ENCODE assay signal across 9 mouse cellular contexts in genomic region chr16:18386451-18386850, GRCm38 (mm10). TPM values are rescaled to one million over a fixed set of nuclear protein-coding genes. Genes with fewer than 3 reads are reported as not detected.
A peak's percentile ranks its signal among the peaks of the same experiment; 100 is the strongest.
DNase-seq lines count a peak whose midpoint lies in the region; ATAC-seq and TF ChIP-seq lines count a peak whose summit lies in the region.
"Had no signal": no experiment of that assay in that cellular context is flagged by ENCODE, and none has a peak within 500 bp of the region (broad histone marks: within the 10 kb centered on the region; RNA-seq: fewer than 3 reads in every experiment).

No protein-coding gene starts in this region.

- H3K4me1 ChIP-seq in kidney, adult 2 months (ENCODE audit: control insufficient read depth, insufficient read depth, low read length), result peaks cover 23% of the 10 kb centered on the region
- H3K4me1 ChIP-seq in kidney, embryonic 16.5 days (ENCODE audit: insufficient read depth, low read length), result peaks cover 56% of the 10 kb centered on the region

- no peak for TF ChIP-seq POLR2A in kidney, adult 2 months (IDR thresholded peaks at IDR 0.05; ENCODE audit: low read depth, low read length)

- no peak for TF ChIP-seq CTCF in kidney, adult 2 months (conservative IDR thresholded peaks at IDR 0.05; ENCODE audit: insufficient read depth, insufficient read length, low read depth, low read length)

- H3K4me3 ChIP-seq in kidney, adult 2 months (ENCODE audit: insufficient read depth, low read depth, low read length), result no peak overlapping the region
- no peak overlapping the region for H3K4me3 ChIP-seq in kidney, embryonic 16.5 days (ENCODE audit: low read length)

- peak; percentile 63 for DNase-seq in kidney, adult 2 months
- peak; percentile 69 for DNase-seq in 3134 (ENCODE audit: extremely low read depth, insufficient read length, low spot score)
- peak; percentile 93 for DNase-seq in NIH3T3 (ENCODE audit: low read depth)
- peak; percentile 69 for DNase-seq in gastrocnemius, postnatal 10 days
- no peak for DNase-seq in frontal cortex, adult 2 months (ENCODE audit: extremely low spot score in 1 of 2, low spot score in 1 of 2)
- DNase-seq in urinary bladder, postnatal 36 days (ENCODE audit: low spot score in 2 of 2), result no peak
- DNase-seq in lung, postnatal 4 days, result no peak
- DNase-seq: heart, postnatal 4 days had no signal

- no peak for ATAC-seq in kidney, embryonic 16.5 days (ENCODE audit: low FRiP score, low TSS enrichment)

- no peaks in the 10 kb centered on the region for H3K9me3 ChIP-seq in kidney, embryonic 16.5 days (ENCODE audit: low read length)

- H3K4me2 ChIP-seq in kidney, embryonic 16.5 days (replicated peaks; ENCODE audit: low read depth, low read length), result no peak overlapping the region

- no peak overlapping the region; the same call in 1 of the 2 replicates for H3K27ac ChIP-seq in kidney, adult 2 months (ENCODE audit: insufficient read depth, low read depth, low read length)
- H3K27ac ChIP-seq in kidney, embryonic 16.5 days (ENCODE audit: low read length), result no peak overlapping the region

- WGBS in kidney, adult 2 months, result 84% methylated on average over 7 of the region's 7 CpGs
- WGBS in kidney, embryonic 16.5 days, result 87% methylated on average over 7 of the region's 7 CpGs

- no peaks in the 10 kb centered on the region for H3K27me3 ChIP-seq in kidney, adult 2 months (replicated peaks; ENCODE audit: control insufficient read depth, insufficient read depth, low read length)
- no peaks in the 10 kb centered on the region for H3K27me3 ChIP-seq in kidney, embryonic 16.5 days (ENCODE audit: insufficient read depth, low read length)

- no peak overlapping the region for H3K9ac ChIP-seq in kidney, embryonic 16.5 days (replicated peaks; ENCODE audit: low read length)

- H3K36me3 ChIP-seq in kidney, adult 2 months (ENCODE audit: control insufficient read depth, insufficient read depth, low read length), result no peaks in the 10 kb centered on the region
- H3K36me3 ChIP-seq in kidney, embryonic 16.5 days (ENCODE audit: insufficient read depth, low read length), result no peaks in the 10 kb centered on the region

RNA-seq across cellular contexts. Expression of gene Arvcf, which starts 38.5 kb away (rescaled TPM):
- polyA plus RNA-seq in kidney, adult 2 months (2012; rRNA removed), result 94.2 and 98.5 TPM in 2 replicates
- 31.0 and 31.2 TPM in 2 replicates for polyA plus RNA-seq in kidney, embryonic 16.5 days (2015; fragmentation: Nextera tagmentation; extraction: Ambion mirVana)
- total RNA-seq in gastrocnemius, postnatal 10 days (2021), result 10 to 100 TPM; 16.4 to 27.9 TPM
- 40.8 and 44.2 TPM in 2 replicates for polyA plus RNA-seq in frontal cortex, adult 2 months (2012; rRNA removed)

RNA-seq across cellular contexts. Expression of gene Tango2, which starts 38.5 kb away (rescaled TPM):
- 147 and 158 TPM in 2 replicates for polyA plus RNA-seq in kidney, adult 2 months (2012; rRNA removed)
- 29.1 and 31.0 TPM in 2 replicates for polyA plus RNA-seq in kidney, embryonic 16.5 days (2015; fragmentation: Nextera tagmentation; extraction: Ambion mirVana)
- total RNA-seq in gastrocnemius, postnatal 10 days (2021), result 10 to 100 TPM; 11.9 to 12.6 TPM
- polyA plus RNA-seq in frontal cortex, adult 2 months (2012; rRNA removed), result 181 and 196 TPM in 2 replicates

RNA-seq across cellular contexts. Expression of gene Txnrd2, which starts 39.7 kb away (rescaled TPM):
- 35.2 and 39.1 TPM in 2 replicates for polyA plus RNA-seq in kidney, adult 2 months (2012; rRNA removed)
- polyA plus RNA-seq in kidney, embryonic 16.5 days (2015; fragmentation: Nextera tagmentation; extraction: Ambion mirVana), result 33.7 and 35.2 TPM in 2 replicates
- 10 to 100 TPM; 12.9 to 13.6 TPM for total RNA-seq in gastrocnemius, postnatal 10 days (2021)
- 22.9 and 25.9 TPM in 2 replicates for polyA plus RNA-seq in frontal cortex, adult 2 months (2012; rRNA removed)

RNA-seq across cellular contexts. Expression of gene Comt, which starts 40.2 kb away (rescaled TPM):
- 519 and 582 TPM in 2 replicates for polyA plus RNA-seq in kidney, adult 2 months (2012; rRNA removed)
- 119 and 127 TPM in 2 replicates for polyA plus RNA-seq in kidney, embryonic 16.5 days (2015; fragmentation: Nextera tagmentation; extraction: Ambion mirVana)
- 10 to 100 TPM; 44.1 to 47.3 TPM for total RNA-seq in gastrocnemius, postnatal 10 days (2021)
- polyA plus RNA-seq in frontal cortex, adult 2 months (2012; rRNA removed), result 140 and 143 TPM in 2 replicates

Comparison
In these comparisons a context has a peak if more than half of its experiments do, and no peak if none do; other contexts are left out.
1. DNase-seq: peak in kidney, adult 2 months (single experiment), 3134 (single experiment), NIH3T3 (single experiment) and gastrocnemius, postnatal 10 days (single experiment); none in frontal cortex, adult 2 months (0 of 2), urinary bladder, postnatal 36 days (0 of 2) and lung, postnatal 4 days (0 of 2).